Mouse (Mus musculus): ENCODE data around the gene Tmcc1. TPM values are rescaled to one million over a fixed set of nuclear protein-coding genes. Genes with fewer than 3 reads are reported as not detected.

The Tmcc1 gene
- polyA plus RNA-seq, 1 experiment, result 11.3 TPM

DNA sequence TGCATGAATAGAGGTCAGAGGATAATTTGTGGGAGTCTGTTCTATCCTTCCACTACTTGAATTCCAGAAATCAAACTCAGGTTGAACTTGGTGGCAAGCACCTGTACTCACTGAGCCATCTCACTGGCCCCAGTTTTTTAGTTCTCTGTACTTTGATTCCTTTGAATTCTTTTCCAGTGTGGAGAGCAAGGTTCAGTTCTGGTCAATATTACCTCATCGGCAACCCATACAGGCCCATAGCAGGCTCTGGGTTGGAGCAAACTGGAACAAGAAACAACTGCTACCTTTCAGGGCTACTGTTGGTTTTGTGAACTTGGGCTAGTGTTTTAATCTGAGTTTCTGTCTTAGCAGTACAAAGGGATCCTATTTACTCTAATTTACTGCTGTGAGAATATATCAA, 107.2 kb downstream of the Tmcc1 start:
- Histone ChIP-seq H3ac (ENCODE audit: control insufficient read depth, insufficient read length, low read depth) (no peak overlapping the region), H3K36me3 (ENCODE audit: control insufficient read depth, insufficient read depth) (no peaks in the 10 kb centered on the region), H3K79me3 (ENCODE audit: low read depth) (peaks cover 7% of the 10 kb centered on the region), H3K79me2 (ENCODE audit: control insufficient read depth, insufficient read depth) (peaks cover 6% of the 10 kb centered on the region), H3K4me3 (ENCODE audit: insufficient read depth, poor library complexity, severe bottlenecking) (no peak overlapping the region), H3K27me3 (ENCODE audit: control insufficient read depth, insufficient read depth, insufficient read length) (no peaks in the 10 kb centered on the region)
- TF ChIP-seq CTCF (IDR thresholded peaks at IDR 0.05; ENCODE audit: control insufficient read depth, insufficient read depth, insufficient read length) (no peak), USF1 (IDR thresholded peaks at IDR 0.05; ENCODE audit: low read depth) (no peak), MYOG (IDR thresholded peaks at IDR 0.05; ENCODE audit: control insufficient read depth, extremely low read depth, insufficient read length) (no peak), MYOD1 (IDR thresholded peaks at IDR 0.05; ENCODE audit: control insufficient read depth, insufficient read length, low read depth) (no peak), FOSL1 (IDR thresholded peaks at IDR 0.05; ENCODE audit: insufficient read depth, low read length, poor library complexity, severe bottlenecking) (no peak), CEBPB (IDR thresholded peaks at IDR 0.05; ENCODE audit: low read depth) (no peak), MAX (IDR thresholded peaks at IDR 0.05) (no peak)

DNA sequence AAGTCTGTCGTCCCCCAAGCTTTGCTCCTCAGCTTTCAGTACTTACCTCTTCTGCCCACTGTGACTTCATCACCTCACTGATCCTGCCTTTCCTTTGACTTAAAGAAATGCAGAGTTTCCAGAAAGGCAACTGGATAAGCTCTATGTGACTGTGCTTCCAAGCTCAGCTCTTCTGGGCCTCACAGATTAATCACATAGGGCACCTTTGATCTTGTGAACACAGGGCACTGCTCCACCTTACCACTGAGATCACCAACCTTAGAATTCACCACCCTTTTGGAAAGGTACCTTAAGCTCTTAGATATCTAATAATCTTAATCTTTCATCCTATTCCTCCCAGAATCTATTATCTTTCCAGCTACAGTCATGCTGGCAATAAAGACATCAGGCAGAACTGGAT, 111.0 kb downstream of the Tmcc1 start:
- Histone ChIP-seq H3ac (ENCODE audit: control insufficient read depth, insufficient read length, low read depth) (no peak overlapping the region), H3K36me3 (ENCODE audit: control insufficient read depth, insufficient read depth) (no peaks in the 10 kb centered on the region), H3K27me3 (ENCODE audit: control insufficient read depth, insufficient read depth, insufficient read length) (no peaks in the 10 kb centered on the region), H3K79me3 (ENCODE audit: low read depth) (peaks cover 6% of the 10 kb centered on the region), H3K79me2 (ENCODE audit: control insufficient read depth, insufficient read depth) (peaks cover 6% of the 10 kb centered on the region), H3K4me3 (ENCODE audit: insufficient read depth, poor library complexity, severe bottlenecking) (no peak overlapping the region)
- TF ChIP-seq FOSL1 (IDR thresholded peaks at IDR 0.05; ENCODE audit: insufficient read depth, low read length, poor library complexity, severe bottlenecking) (no peak), CTCF (IDR thresholded peaks at IDR 0.05; ENCODE audit: control insufficient read depth, insufficient read depth, insufficient read length) (no peak), MYOG (IDR thresholded peaks at IDR 0.05; ENCODE audit: control insufficient read depth, extremely low read depth, insufficient read length) (no peak)

GRCm38 (mm10) chr6:116081375-116081774, 111.9 kb downstream of the Tmcc1 start:
- no peak overlapping the region for H3K4me3 ChIP-seq (ENCODE audit: insufficient read depth, poor library complexity, severe bottlenecking)
- H3K36me3 ChIP-seq (ENCODE audit: control insufficient read depth, insufficient read depth), result no peaks in the 10 kb centered on the region
- TF ChIP-seq MYOG (IDR thresholded peaks at IDR 0.05; ENCODE audit: control insufficient read depth, extremely low read depth, insufficient read length) (no peak), USF1 (IDR thresholded peaks at IDR 0.05; ENCODE audit: low read depth) (no peak), CTCF (IDR thresholded peaks at IDR 0.05; ENCODE audit: control insufficient read depth, insufficient read depth, insufficient read length) (no peak), CEBPB (IDR thresholded peaks at IDR 0.05; ENCODE audit: low read depth) (no peak), MAX (IDR thresholded peaks at IDR 0.05) (no peak)
- H3ac ChIP-seq (ENCODE audit: control insufficient read depth, insufficient read length, low read depth), result no peak overlapping the region
- H3K27me3 ChIP-seq (ENCODE audit: control insufficient read depth, insufficient read depth, insufficient read length), result no peaks in the 10 kb centered on the region
- H3K79me2 ChIP-seq (ENCODE audit: control insufficient read depth, insufficient read depth), result peaks cover 6% of the 10 kb centered on the region
- H3K79me3 ChIP-seq (ENCODE audit: low read depth), result peaks cover 5% of the 10 kb centered on the region

GRCm38 (mm10) chr6:116080756-116081155, 112.5 kb downstream of the Tmcc1 start:
- peaks cover 5% of the 10 kb centered on the region for H3K79me3 ChIP-seq (ENCODE audit: low read depth)
- H3K36me3 ChIP-seq (ENCODE audit: control insufficient read depth, insufficient read depth), result no peaks in the 10 kb centered on the region
- H3K4me3 ChIP-seq (ENCODE audit: insufficient read depth, poor library complexity, severe bottlenecking), result no peak overlapping the region
- H3K27me3 ChIP-seq (ENCODE audit: control insufficient read depth, insufficient read depth, insufficient read length), result no peaks in the 10 kb centered on the region
- H3ac ChIP-seq (ENCODE audit: control insufficient read depth, insufficient read length, low read depth), result no peak overlapping the region
- H3K79me2 ChIP-seq (ENCODE audit: control insufficient read depth, insufficient read depth), result peaks cover under 1% of the 10 kb centered on the region
- TF ChIP-seq CTCF (IDR thresholded peaks at IDR 0.05; ENCODE audit: control insufficient read depth, insufficient read depth, insufficient read length) (no peak), MAX (IDR thresholded peaks at IDR 0.05) (no peak), USF1 (IDR thresholded peaks at IDR 0.05; ENCODE audit: low read depth) (no peak), FOSL1 (IDR thresholded peaks at IDR 0.05; ENCODE audit: insufficient read depth, low read length, poor library complexity, severe bottlenecking) (no peak), MYOG (IDR thresholded peaks at IDR 0.05; ENCODE audit: control insufficient read depth, extremely low read depth, insufficient read length) (no peak), CEBPB (IDR thresholded peaks at IDR 0.05; ENCODE audit: low read depth) (no peak), MYOD1 (IDR thresholded peaks at IDR 0.05; ENCODE audit: control insufficient read depth, insufficient read length, low read depth) (no peak)

DNA sequence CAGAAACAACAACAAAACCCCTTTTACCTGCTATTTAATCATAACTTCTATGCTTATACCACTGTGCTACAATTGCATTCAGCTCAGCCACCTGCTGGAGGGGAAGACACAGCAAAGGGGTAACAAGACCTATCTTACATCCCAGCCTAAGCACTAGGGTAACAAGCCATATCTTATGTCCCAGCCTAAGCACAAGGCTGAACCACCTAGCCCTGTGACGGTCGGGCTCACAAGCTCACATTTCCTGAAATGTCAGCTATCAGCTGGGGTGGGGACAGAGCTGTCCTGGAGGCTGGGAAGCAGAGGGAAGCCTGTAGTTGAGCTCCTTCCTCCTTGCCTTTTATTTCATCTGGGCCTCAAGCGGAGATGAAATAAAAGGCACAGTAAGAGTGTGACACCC, 115.7 kb downstream of the Tmcc1 start:
- H3K79me2 ChIP-seq (ENCODE audit: control insufficient read depth, insufficient read depth), result no peaks in the 10 kb centered on the region
- no peaks in the 10 kb centered on the region for H3K36me3 ChIP-seq (ENCODE audit: control insufficient read depth, insufficient read depth)
- no peak overlapping the region for H3K4me3 ChIP-seq (ENCODE audit: insufficient read depth, poor library complexity, severe bottlenecking)
- no peaks in the 10 kb centered on the region for H3K27me3 ChIP-seq (ENCODE audit: control insufficient read depth, insufficient read depth, insufficient read length)
- no peak overlapping the region for H3ac ChIP-seq (ENCODE audit: control insufficient read depth, insufficient read length, low read depth)
- H3K79me3 ChIP-seq (ENCODE audit: low read depth), result peaks cover 1% of the 10 kb centered on the region
- TF ChIP-seq MYOG (IDR thresholded peaks at IDR 0.05; ENCODE audit: control insufficient read depth, extremely low read depth, insufficient read length) (no peak), MYOD1 (IDR thresholded peaks at IDR 0.05; ENCODE audit: control insufficient read depth, insufficient read length, low read depth) (no peak), MAX (IDR thresholded peaks at IDR 0.05) (no peak), CTCF (IDR thresholded peaks at IDR 0.05; ENCODE audit: control insufficient read depth, insufficient read depth, insufficient read length) (no peak), FOSL1 (IDR thresholded peaks at IDR 0.05; ENCODE audit: insufficient read depth, low read length, poor library complexity, severe bottlenecking) (no peak), USF1 (IDR thresholded peaks at IDR 0.05; ENCODE audit: low read depth) (no peak)

- no peaks in the 10 kb centered on the region for H3K79me2 ChIP-seq (ENCODE audit: control insufficient read depth, insufficient read depth)
- no peak overlapping the region for H3K4me3 ChIP-seq (ENCODE audit: insufficient read depth, poor library complexity, severe bottlenecking)
- TF ChIP-seq MAX (IDR thresholded peaks at IDR 0.05), result no peak
- no peak for TF ChIP-seq MYOD1 (IDR thresholded peaks at IDR 0.05; ENCODE audit: control insufficient read depth, insufficient read length, low read depth)
- no peak for TF ChIP-seq CEBPB (IDR thresholded peaks at IDR 0.05; ENCODE audit: low read depth)
- no peak for TF ChIP-seq USF1 (IDR thresholded peaks at IDR 0.05; ENCODE audit: low read depth)
- H3K79me3 ChIP-seq (ENCODE audit: low read depth), result peaks cover 1% of the 10 kb centered on the region
- H3K36me3 ChIP-seq (ENCODE audit: control insufficient read depth, insufficient read depth), result no peaks in the 10 kb centered on the region
- no peak overlapping the region for H3ac ChIP-seq (ENCODE audit: control insufficient read depth, insufficient read length, low read depth)
- no peaks in the 10 kb centered on the region for H3K27me3 ChIP-seq (ENCODE audit: control insufficient read depth, insufficient read depth, insufficient read length)
These were observed 118.4 kb downstream of the Tmcc1 start for GRCm38 (mm10) chr6:116074892-116075291.

Measured in C2C12 (cell line).